Mouse (Mus musculus) midbrain, postnatal 0 days (tissue): ENCODE data around the gene Vamp5. TPM values are rescaled to one million over a fixed set of nuclear protein-coding genes. Genes with fewer than 3 reads are reported as not detected.

Experiments
- ATAC-seq: fragments of 200-750 bp; cut with Nextera tagmentation; 2 replicates; pipeline ENCODE4 v1.8.0; 2017; ENCODE audit warnings: moderate number of reproducible peaks, mild to moderate bottlenecking, moderate TSS enrichment, moderate library complexity; ENCODE audit not compliant: low FRiP score
- DNase-seq: peaks from one replicate; pipeline ENCODE4 v3.0.0-alpha.2; 2015; ENCODE audit warnings: low spot score
- H3K27ac ChIP-seq: fragments of 300-500 bp; sonication (generic); 2 replicates; pipeline ENCODE4 v1.5.1; 2014; ENCODE audit warnings: low read depth, mild to moderate bottlenecking, low read length, mixed read lengths
- H3K27me3 ChIP-seq: fragments of 300-500 bp; sonication (generic); 2 replicates; pipeline ENCODE4 v1.6.1; 2014; ENCODE audit warnings: low read length, control low read depth, mixed read lengths; ENCODE audit not compliant: insufficient read depth
- H3K36me3 ChIP-seq: fragments of 300-500 bp; sonication (generic); 2 replicates; pipeline ENCODE4 v1.6.1; 2014; ENCODE audit warnings: low read length, control low read depth, mixed read lengths; ENCODE audit not compliant: insufficient read depth
- H3K4me1 ChIP-seq: fragments of 300-500 bp; sonication (generic); 2 replicates; pipeline ENCODE4 v1.6.1; 2014; ENCODE audit warnings: mild to moderate bottlenecking, control low read depth, antibody characterized with exemption, low read length, mixed read lengths; ENCODE audit not compliant: insufficient read depth
- H3K4me2 ChIP-seq: fragments of 300-500 bp; sonication (generic); 2 replicates; pipeline ENCODE4 v1.6.1; 2014; ENCODE audit warnings: low read depth, mild to moderate bottlenecking, low read length, mixed read lengths; ENCODE audit not compliant: poor library complexity, severe bottlenecking
- H3K4me3 ChIP-seq: fragments of 300-500 bp; sonication (generic); 2 replicates; pipeline ENCODE4 v1.5.1; 2014; ENCODE audit warnings: low read depth, mild to moderate bottlenecking, low read length, moderate library complexity
- H3K9ac ChIP-seq: fragments of 300-500 bp; sonication (generic); replicated peaks from 2 replicates; pipeline ENCODE4 v1.6.1; 2014; ENCODE audit warnings: mild to moderate bottlenecking, low read length, moderate library complexity, mixed read lengths; ENCODE audit not compliant: poor library complexity, severe bottlenecking
- H3K9me3 ChIP-seq: fragments of 300-500 bp; sonication (generic); 2 replicates; pipeline ENCODE4 v1.6.1; 2016; ENCODE audit warnings: low read length, control low read depth
- CTCF ChIP-seq: IDR thresholded peaks from 2 replicates; pipeline ENCODE4 v1.5.1; 2016; ENCODE audit warnings: antibody characterized with exemption, mild to moderate bottlenecking
- WGBS: fragments of 180-500 bp; shearing (Covaris S2); extraction: QIAGEN DNeasy Blood & Tissue Kit; methylation state at CpG from one replicate; pipeline ENCODE4 v1.1.7; 2014; 5-methylcytosine and 5-hydroxymethylcytosine counted together
- polyA plus RNA-seq: library from polyadenylated mRNA; unstranded; fragments of >200 nt; fragmentation: Nextera tagmentation; extraction: Ambion mirVana; gene quantifications from 2 replicates; pipeline ENCODE4 v1.2.1, GENCODE M21; 2015
- total RNA-seq: library from RNA; depleted of rRNA; stranded (reverse); fragments of >200 nt; gene quantifications from 2 replicates; pipeline ENCODE4 v1.2.3, GENCODE M21; 2014

The Vamp5 gene
- total and polyA plus RNA-seq, 2 experiments from 2014 or later, result 6.5 to 14.4 TPM

DNA sequence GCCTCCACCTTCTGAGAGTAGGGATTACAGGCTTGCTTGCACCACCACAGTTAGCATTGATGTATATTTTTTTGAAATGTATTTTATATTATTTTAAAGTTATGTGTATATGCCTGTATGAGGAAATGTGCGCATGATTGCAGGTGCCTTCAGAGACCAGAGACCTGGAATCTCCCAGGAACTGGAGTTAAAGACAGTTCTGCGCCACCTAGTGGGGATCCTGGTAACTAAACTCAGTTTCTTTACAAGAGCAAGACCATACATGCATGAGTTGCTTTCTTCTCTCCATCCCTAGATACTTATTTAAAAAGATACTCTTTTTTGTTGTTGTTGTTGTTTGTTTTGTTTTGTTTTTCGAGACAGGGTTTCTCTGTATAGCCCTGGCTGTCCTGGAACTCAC, 29.3 kb upstream of the Vamp5 start:
- DNase-seq (peak; percentile 88), ATAC-seq (no peak)
- no peaks in the 10 kb centered on the region for H3K27me3 ChIP-seq
- no peaks in the 10 kb centered on the region for H3K36me3 ChIP-seq
- 19% methylated on average over 3 of the region's 3 CpGs for WGBS
- H3K9ac ChIP-seq, result no peak overlapping the region
- no peak overlapping the region for H3K4me3 ChIP-seq
- H3K4me2 ChIP-seq, result no peak overlapping the region
- H3K9me3 ChIP-seq, result no peaks in the 10 kb centered on the region
- no peak overlapping the region for H3K27ac ChIP-seq
- H3K4me1 ChIP-seq, result no peaks in the 10 kb centered on the region
- peak; percentile 78 for TF ChIP-seq CTCF

DNA sequence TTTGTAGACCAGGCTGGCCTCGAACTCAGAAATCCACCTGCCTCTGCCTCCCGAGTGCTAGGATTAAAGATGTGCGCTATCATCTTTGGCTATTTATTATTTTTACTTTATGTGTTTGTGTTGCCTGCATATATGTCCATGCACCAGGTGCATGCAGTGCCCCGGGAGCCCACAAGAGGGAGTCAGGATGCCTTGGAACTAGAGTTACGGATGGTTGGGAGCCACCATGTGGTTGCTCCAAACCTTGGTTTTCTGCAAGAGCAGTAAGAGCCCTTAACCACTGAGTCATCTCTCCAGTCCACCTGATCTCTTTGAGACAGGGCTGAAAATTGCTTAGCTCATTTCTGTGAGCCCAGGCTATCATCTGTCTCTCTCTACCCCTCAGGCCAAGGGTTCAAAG, 26.9 kb upstream of the Vamp5 start:
- WGBS, result 8% methylated on average over 5 of the region's 5 CpGs
- Histone ChIP-seq H3K36me3 (no peaks in the 10 kb centered on the region), H3K27me3 (no peaks in the 10 kb centered on the region), H3K9ac (no peak overlapping the region), H3K4me1 (no peaks in the 10 kb centered on the region), H3K27ac (no peak overlapping the region), H3K4me3 (no peak overlapping the region), H3K4me2 (no peak overlapping the region), H3K9me3 (no peaks in the 10 kb centered on the region)
- peak; percentile 93 for TF ChIP-seq CTCF
- DNase-seq, result peak; percentile 89
- peak; percentile 62 for ATAC-seq

DNA sequence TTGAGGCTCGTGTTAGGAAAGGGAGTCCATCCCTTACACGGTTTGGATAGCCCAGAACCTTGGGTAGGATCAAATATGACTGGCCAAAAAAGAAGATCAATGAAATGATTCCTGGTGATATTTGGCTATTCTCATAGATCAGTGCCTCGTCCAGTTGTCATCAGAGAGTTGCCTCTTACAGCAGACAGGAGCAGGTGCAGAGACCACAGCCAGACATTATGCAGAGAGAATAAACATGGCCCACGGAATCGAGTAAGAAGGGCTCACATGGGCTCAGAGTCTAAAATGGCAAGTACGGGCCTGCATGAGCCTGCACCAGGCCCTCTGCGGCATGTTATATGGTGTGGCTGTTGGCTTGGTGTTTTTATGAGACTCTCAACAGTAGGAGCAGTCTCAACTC, 25.1 kb upstream of the Vamp5 start:
- DNase-seq (no peak), ATAC-seq (no peak)
- no peak for TF ChIP-seq CTCF
- no peaks in the 10 kb centered on the region for H3K9me3 ChIP-seq
- no peaks in the 10 kb centered on the region for H3K27me3 ChIP-seq
- no peak overlapping the region for H3K27ac ChIP-seq
- H3K36me3 ChIP-seq, result no peaks in the 10 kb centered on the region
- no peaks in the 10 kb centered on the region for H3K4me1 ChIP-seq
- H3K4me3 ChIP-seq, result no peak overlapping the region
- H3K4me2 ChIP-seq, result no peak overlapping the region
- no peak overlapping the region for H3K9ac ChIP-seq
- 87% methylated on average over 7 of the region's 7 CpGs for whole genome bisulfite sequencing

DNA sequence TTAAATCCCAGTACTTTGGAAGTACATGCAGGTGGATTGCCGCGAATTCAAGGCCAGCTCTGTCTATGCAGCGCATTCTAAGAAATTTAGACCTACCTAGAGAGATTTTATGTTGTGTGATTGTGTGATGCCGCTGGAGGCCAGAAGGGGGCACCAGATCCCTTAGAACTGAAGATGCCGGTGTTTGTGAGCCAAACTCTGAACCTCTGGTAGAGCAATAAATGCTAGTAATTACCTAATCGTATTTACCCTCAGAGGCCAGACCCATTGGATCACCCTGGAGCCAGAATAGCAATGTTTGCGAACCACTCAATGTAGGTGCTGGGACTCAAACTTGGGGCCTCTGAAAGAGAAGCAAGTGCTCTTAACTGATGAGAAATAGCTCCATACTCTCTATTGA, 21.6 kb upstream of the Vamp5 start:
- H3K4me1 ChIP-seq, result no peaks in the 10 kb centered on the region
- H3K9me3 ChIP-seq, result no peaks in the 10 kb centered on the region
- ATAC-seq (no peak), DNase-seq (peak; percentile 66)
- no peaks in the 10 kb centered on the region for H3K36me3 ChIP-seq
- H3K27me3 ChIP-seq, result no peaks in the 10 kb centered on the region
- 27% methylated on average over 7 of the region's 7 CpGs for WGBS
- no peak overlapping the region for H3K27ac ChIP-seq
- no peak overlapping the region for H3K9ac ChIP-seq
- no peak overlapping the region for H3K4me3 ChIP-seq
- H3K4me2 ChIP-seq, result no peak overlapping the region
- TF ChIP-seq CTCF, result peak; percentile 80

DNA sequence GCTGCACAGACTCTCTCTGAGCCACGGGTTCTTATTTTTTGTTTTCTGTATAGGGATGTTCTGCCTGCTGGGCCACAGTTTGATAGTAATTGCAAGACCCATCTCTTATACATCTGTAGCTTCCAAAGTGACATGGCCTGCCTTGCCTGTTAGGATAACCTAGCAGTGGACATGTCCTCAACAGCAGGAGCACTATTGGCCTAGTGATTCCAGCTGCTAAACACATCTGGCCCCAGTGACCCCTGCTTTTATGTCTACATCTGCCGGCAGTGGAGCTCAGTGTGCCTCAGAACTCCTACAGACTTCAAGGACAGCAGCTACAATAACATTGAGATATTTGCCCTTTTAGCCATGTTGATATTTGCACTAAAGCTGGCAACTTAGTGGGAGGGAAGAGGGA, 19.7 kb upstream of the Vamp5 start:
- H3K36me3 ChIP-seq, result no peaks in the 10 kb centered on the region
- H3K9me3 ChIP-seq, result no peaks in the 10 kb centered on the region
- no peak for ATAC-seq
- H3K27me3 ChIP-seq, result no peaks in the 10 kb centered on the region
- WGBS, result 35% methylated on average over 2 of the region's 2 CpGs
- H3K4me3 ChIP-seq, result no peak overlapping the region
- TF ChIP-seq CTCF, result no peak
- H3K4me2 ChIP-seq, result no peak overlapping the region
- no peak for DNase-seq
- no peak overlapping the region for H3K27ac ChIP-seq
- H3K4me1 ChIP-seq, result no peaks in the 10 kb centered on the region
- H3K9ac ChIP-seq, result no peak overlapping the region

DNA sequence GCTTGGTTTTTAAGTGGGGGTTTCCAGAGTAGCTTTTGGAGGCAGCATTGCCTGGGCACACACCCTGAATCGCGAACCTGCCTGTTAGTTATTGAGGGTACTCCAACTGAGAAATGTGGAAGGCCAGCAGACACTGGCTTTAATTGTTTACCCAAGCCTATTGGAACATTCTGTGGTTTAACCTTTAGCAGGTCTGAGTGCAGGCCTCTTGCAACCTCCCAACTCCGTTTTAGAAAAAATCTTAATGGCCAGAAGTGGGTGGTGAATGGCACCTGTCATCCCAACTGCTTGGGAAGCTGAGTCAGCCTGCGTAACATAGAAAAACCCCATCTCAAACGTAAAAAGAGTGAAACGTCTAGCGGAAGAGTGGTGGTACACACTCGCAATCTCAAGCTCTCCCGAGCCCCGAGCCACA, 16.6 kb upstream of the Vamp5 start:
- no peaks in the 10 kb centered on the region for H3K36me3 ChIP-seq
- ATAC-seq (no peak), DNase-seq (no peak)
- no peak overlapping the region for H3K9ac ChIP-seq
- no peaks in the 10 kb centered on the region for H3K4me1 ChIP-seq
- H3K4me2 ChIP-seq, result no peak overlapping the region
- H3K4me3 ChIP-seq, result no peak overlapping the region
- no peaks in the 10 kb centered on the region for H3K27me3 ChIP-seq
- WGBS, result 86% methylated on average over 10 of the region's 10 CpGs
- no peak overlapping the region for H3K27ac ChIP-seq
- TF ChIP-seq CTCF, result no peak
- H3K9me3 ChIP-seq, result no peaks in the 10 kb centered on the region
